Mouse (Mus musculus) intestine, postnatal 0 days (tissue): ENCODE data around the gene Bsn. TPM values are rescaled to one million over a fixed set of nuclear protein-coding genes. Genes with fewer than 3 reads are reported as not detected.

ENCODE experiments used
- ATAC-seq: fragments of 200-750 bp; cut with Nextera tagmentation; 2 replicates; pipeline ENCODE4 v1.8.0; 2017; ENCODE audit warnings: mild to moderate bottlenecking, moderate TSS enrichment, moderate library complexity
- H3K27ac ChIP-seq: fragments of 300-500 bp; sonication (generic); 2 replicates; pipeline ENCODE4 v1.5.1; 2014; ENCODE audit warnings: mild to moderate bottlenecking, low read depth, low read length, moderate library complexity
- H3K27me3 ChIP-seq: fragments of 300-500 bp; sonication (generic); replicated peaks from 2 replicates; pipeline ENCODE4 v1.6.1; 2014; ENCODE audit warnings: low read length, mixed read lengths; ENCODE audit not compliant: control insufficient read depth, insufficient read depth
- H3K36me3 ChIP-seq: fragments of 300-500 bp; sonication (generic); 2 replicates; pipeline ENCODE4 v1.6.1; 2014; ENCODE audit warnings: mild to moderate bottlenecking, moderate library complexity; ENCODE audit not compliant: control insufficient read depth, insufficient read depth
- H3K4me1 ChIP-seq: fragments of 300-500 bp; sonication (generic); replicated peaks from 2 replicates; pipeline ENCODE4 v1.6.1; 2014; ENCODE audit warnings: antibody characterized with exemption, low read length, mixed read lengths; ENCODE audit not compliant: control insufficient read depth, insufficient read depth
- H3K4me2 ChIP-seq: fragments of 300-500 bp; sonication (generic); replicated peaks from 2 replicates; pipeline ENCODE4 v1.6.1; 2014; ENCODE audit warnings: low read depth, mild to moderate bottlenecking, moderate library complexity
- H3K4me3 ChIP-seq: fragments of 300-500 bp; sonication (generic); 2 replicates; pipeline ENCODE4 v1.5.1; 2014; ENCODE audit warnings: low read depth, low read length
- H3K9ac ChIP-seq: fragments of 300-500 bp; sonication (generic); 2 replicates; pipeline ENCODE4 v1.6.1; 2014; ENCODE audit warnings: mild to moderate bottlenecking, low read depth, low read length
- H3K9me3 ChIP-seq: fragments of 300-500 bp; sonication (generic); 2 replicates; pipeline ENCODE4 v1.6.1; 2016; ENCODE audit warnings: mixed run types; ENCODE audit not compliant: control insufficient read depth
- CTCF ChIP-seq: sonication (generic); IDR thresholded peaks from 2 replicates; pipeline ENCODE4 v1.5.1; 2016; ENCODE audit warnings: low read depth, mild to moderate bottlenecking, control low read depth, antibody characterized with exemption, moderate library complexity
- WGBS: fragments of 180-500 bp; shearing (Covaris S2); extraction: QIAGEN DNeasy Blood & Tissue Kit; methylation state at CpG from one replicate; pipeline ENCODE4 v1.1.7; 2014; 5-methylcytosine and 5-hydroxymethylcytosine counted together
- polyA plus RNA-seq: library from polyadenylated mRNA; unstranded; fragments of >200 nt; fragmentation: Nextera tagmentation; extraction: Ambion mirVana; gene quantifications from 2 replicates; pipeline ENCODE4 v1.2.1, GENCODE M21; 2015

Bsn gene
- polyA plus RNA-seq, 1 experiment from 2014 or later, result 1.6 TPM

DNA sequence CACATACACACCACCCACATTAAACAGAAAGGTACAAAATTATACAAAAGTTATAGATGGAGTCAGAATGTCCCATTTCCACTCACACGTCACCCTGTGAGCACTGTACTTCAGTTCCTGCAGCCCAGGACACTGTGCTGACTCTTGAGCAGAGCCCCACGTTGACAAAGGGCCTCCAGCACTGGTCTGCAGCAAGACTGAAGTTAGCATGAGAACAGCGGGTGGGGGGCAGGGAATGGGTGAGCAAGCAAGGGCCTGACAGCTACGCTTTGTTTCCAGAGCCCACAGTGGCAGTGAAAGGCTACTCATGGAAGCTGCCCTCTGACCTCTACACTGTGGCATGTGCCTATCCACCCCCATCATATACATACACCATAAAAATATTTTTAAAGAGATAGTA, 40.4 kb downstream of the Bsn start:
- no peaks in the 10 kb centered on the region for H3K9me3 ChIP-seq
- no peak overlapping the region for H3K9ac ChIP-seq
- no peak for TF ChIP-seq CTCF
- 54% methylated on average over 4 of the region's 4 CpGs for WGBS
- 0 out of 2 replicates have a peak, but pooled peaks cover 3% of the 10 kb centered on the region for H3K4me1 ChIP-seq
- H3K4me2 ChIP-seq, result no peak overlapping the region
- no peak for ATAC-seq
- no peak overlapping the region for H3K4me3 ChIP-seq
- H3K27me3 ChIP-seq, result no peaks in the 10 kb centered on the region
- no peak overlapping the region for H3K27ac ChIP-seq
- H3K36me3 ChIP-seq, result no peaks in the 10 kb centered on the region

DNA sequence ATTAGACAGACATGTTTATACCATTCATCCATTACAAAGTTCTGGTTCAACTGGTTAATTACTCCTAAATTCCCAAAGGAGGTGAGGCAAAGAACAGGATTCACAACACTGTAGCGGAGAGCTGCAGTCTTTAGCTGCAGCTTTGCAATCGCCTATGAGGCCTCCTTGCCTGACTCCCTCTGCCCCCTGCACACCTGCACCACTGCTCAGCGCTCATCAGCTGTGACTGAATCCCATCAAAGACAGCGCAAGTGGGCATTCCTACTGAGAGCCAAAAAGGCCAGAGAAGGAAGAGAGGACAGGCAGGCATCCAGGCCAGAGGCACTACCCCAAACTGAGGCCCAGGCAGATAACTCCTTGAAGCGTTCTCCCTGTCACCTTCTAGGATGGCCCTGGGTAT, 42.6 kb downstream of the Bsn start:
- Histone ChIP-seq H3K27me3 (no peaks in the 10 kb centered on the region), H3K36me3 (no peaks in the 10 kb centered on the region), H3K9me3 (no peaks in the 10 kb centered on the region), H3K9ac (no peak overlapping the region), H3K27ac (no peak overlapping the region), H3K4me1 (0 out of 2 replicates have a peak, but pooled peaks cover 3% of the 10 kb centered on the region), H3K4me3 (no peak overlapping the region), H3K4me2 (no peak overlapping the region)
- no peak for TF ChIP-seq CTCF
- ATAC-seq, result no peak
- WGBS, result 87% methylated on average over 5 of the region's 5 CpGs

- Histone ChIP-seq H3K9ac (no peak overlapping the region), H3K27me3 (no peaks in the 10 kb centered on the region), H3K4me1 (0 out of 2 replicates have a peak, but pooled peaks cover 3% of the 10 kb centered on the region), H3K4me3 (no peak overlapping the region), H3K36me3 (no peaks in the 10 kb centered on the region), H3K9me3 (no peaks in the 10 kb centered on the region), H3K27ac (no peak overlapping the region), H3K4me2 (no peak overlapping the region)
- 68% methylated on average over 4 of the region's 4 CpGs for WGBS
- ATAC-seq, result no peak
- TF ChIP-seq CTCF, result no peak
Observed at GRCm38 (mm10) chr9:108146451-108146850, 43.7 kb downstream of the Bsn start.

DNA sequence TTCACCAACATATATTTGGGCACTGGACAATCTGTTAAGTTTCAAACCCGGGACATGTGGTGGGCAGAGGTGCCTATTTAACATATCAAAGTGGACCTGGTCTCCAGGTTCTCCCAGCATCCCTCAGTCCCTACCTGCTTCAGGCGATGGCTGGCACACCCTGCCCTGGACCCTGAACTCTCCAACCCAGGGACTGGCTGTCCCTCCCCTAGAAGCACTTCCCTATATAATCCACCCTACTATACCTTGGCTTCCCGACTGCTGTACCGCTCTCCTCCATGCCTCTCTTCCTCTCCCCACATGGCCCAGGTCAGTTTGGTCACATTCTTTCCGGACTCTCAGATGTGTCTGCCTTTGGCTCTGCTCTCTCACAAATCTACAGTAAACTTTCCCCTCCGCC, 44.4 kb downstream of the Bsn start:
- Histone ChIP-seq H3K4me1 (0 out of 2 replicates have a peak, but pooled peaks cover 3% of the 10 kb centered on the region), H3K27ac (no peak overlapping the region), H3K4me3 (no peak overlapping the region), H3K36me3 (no peaks in the 10 kb centered on the region), H3K9me3 (no peaks in the 10 kb centered on the region), H3K4me2 (no peak overlapping the region), H3K9ac (no peak overlapping the region), H3K27me3 (no peaks in the 10 kb centered on the region)
- TF ChIP-seq CTCF, result no peak
- 34% methylated on average over 6 of the region's 6 CpGs for WGBS
- ATAC-seq, result peak; percentile 74

GRCm38 (mm10) chr9:108144371-108145270, 45.6 kb downstream of the Bsn start:
- Histone ChIP-seq H3K4me3 (no peak overlapping the region), H3K9ac (no peak overlapping the region), H3K4me2 (no peak overlapping the region), H3K4me1 (0 out of 2 replicates have a peak, but pooled peaks cover 3% of the 10 kb centered on the region), H3K27ac (peak overlapping the region; percentile 66), H3K9me3 (no peaks in the 10 kb centered on the region), H3K36me3 (no peaks in the 10 kb centered on the region), H3K27me3 (no peaks in the 10 kb centered on the region)
- WGBS, result 50% methylated on average over 17 of the region's 17 CpGs
- TF ChIP-seq CTCF, result no peak
- ATAC-seq, result peak; percentile 86

DNA sequence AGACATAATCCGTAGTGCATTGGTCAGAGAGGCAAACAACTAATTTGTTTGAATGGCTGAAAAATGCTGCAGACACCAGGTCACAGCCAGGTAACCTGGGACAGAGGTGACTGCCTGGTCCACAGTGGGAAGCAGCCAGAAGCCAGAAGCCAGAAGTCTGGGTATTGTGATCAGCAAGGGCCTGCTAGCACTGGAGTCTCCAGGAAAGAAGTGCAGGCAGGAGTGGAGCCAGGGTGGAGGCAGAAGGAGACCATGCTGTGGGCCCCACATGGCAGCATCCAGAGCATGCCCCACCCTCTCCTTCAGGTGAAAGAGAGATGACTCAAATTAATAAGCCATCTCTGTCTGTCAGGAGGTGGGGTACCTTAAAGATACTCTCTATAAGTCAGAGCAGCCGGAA, 46.7 kb downstream of the Bsn start:
- Histone ChIP-seq H3K27ac (no peak overlapping the region), H3K9me3 (no peaks in the 10 kb centered on the region), H3K4me1 (0 out of 2 replicates have a peak, but pooled peaks cover 3% of the 10 kb centered on the region), H3K4me2 (no peak overlapping the region), H3K9ac (no peak overlapping the region), H3K27me3 (no peaks in the 10 kb centered on the region), H3K4me3 (no peak overlapping the region), H3K36me3 (no peaks in the 10 kb centered on the region)
- no peak for ATAC-seq
- 86% methylated on average over 2 of the region's 2 CpGs for WGBS
- no peak for TF ChIP-seq CTCF
